Mouse (Mus musculus) forebrain, embryonic 16.5 days (tissue): Measurements from ENCODE around the gene Pole2. TPM values are rescaled to one million over a fixed set of nuclear protein-coding genes. Genes with fewer than 3 reads are reported as not detected.

ENCODE experiments used
- ATAC-seq: fragments of 200-750 bp; cut with Nextera tagmentation; 2 replicates; pipeline ENCODE4 v1.8.0; 2017; ENCODE audit warnings: mild to moderate bottlenecking, moderate library complexity
- H3K27ac ChIP-seq: fragments of 300-500 bp; sonication (generic); 2 replicates; pipeline ENCODE4 v1.5.1; 2014; ENCODE audit warnings: low read length, control low read depth
- H3K27me3 ChIP-seq: fragments of 300-500 bp; sonication (generic); replicated peaks from 2 replicates; pipeline ENCODE4 v1.6.1; 2014; ENCODE audit warnings: low read length; ENCODE audit not compliant: control insufficient read depth, insufficient read depth
- H3K36me3 ChIP-seq: fragments of 300-500 bp; sonication (generic); 2 replicates; pipeline ENCODE4 v1.6.1; 2014; ENCODE audit not compliant: control insufficient read depth, insufficient read depth
- H3K4me1 ChIP-seq: fragments of 300-500 bp; sonication (generic); replicated peaks from 2 replicates; pipeline ENCODE4 v1.6.1; 2014; ENCODE audit warnings: low read length; ENCODE audit not compliant: control insufficient read depth, insufficient read depth
- H3K4me2 ChIP-seq: fragments of 300-500 bp; sonication (generic); 2 replicates; pipeline ENCODE4 v1.6.1; 2014; ENCODE audit warnings: mild to moderate bottlenecking, low read length, control low read depth
- H3K4me3 ChIP-seq: fragments of 300-500 bp; sonication (generic); replicated peaks from 2 replicates; pipeline ENCODE4 v1.5.1; 2014; ENCODE audit warnings: mild to moderate bottlenecking, low read length, control low read depth
- H3K9ac ChIP-seq: fragments of 300-500 bp; sonication (generic); replicated peaks from 2 replicates; pipeline ENCODE4 v1.6.1; 2014; ENCODE audit warnings: low read depth, low read length, control low read depth
- H3K9me3 ChIP-seq: fragments of 300-500 bp; sonication (generic); 2 replicates; pipeline ENCODE4 v1.6.1; 2016; ENCODE audit warnings: low read length; ENCODE audit not compliant: control insufficient read depth
- WGBS: fragments of 180-500 bp; shearing (Covaris S2); extraction: QIAGEN DNeasy Blood & Tissue Kit; methylation state at CpG from one replicate; pipeline ENCODE4 v1.1.7; 2014; 5-methylcytosine and 5-hydroxymethylcytosine counted together
- polyA plus RNA-seq: library from polyadenylated mRNA; unstranded; fragments of >200 nt; fragmentation: Nextera tagmentation; extraction: Ambion mirVana; gene quantifications from 2 replicates; pipeline ENCODE4 v1.2.1, GENCODE M21; 2015

The Pole2 gene
- polyA plus RNA-seq, 1 experiment from 2014 or later = 7.2 TPM

DNA sequence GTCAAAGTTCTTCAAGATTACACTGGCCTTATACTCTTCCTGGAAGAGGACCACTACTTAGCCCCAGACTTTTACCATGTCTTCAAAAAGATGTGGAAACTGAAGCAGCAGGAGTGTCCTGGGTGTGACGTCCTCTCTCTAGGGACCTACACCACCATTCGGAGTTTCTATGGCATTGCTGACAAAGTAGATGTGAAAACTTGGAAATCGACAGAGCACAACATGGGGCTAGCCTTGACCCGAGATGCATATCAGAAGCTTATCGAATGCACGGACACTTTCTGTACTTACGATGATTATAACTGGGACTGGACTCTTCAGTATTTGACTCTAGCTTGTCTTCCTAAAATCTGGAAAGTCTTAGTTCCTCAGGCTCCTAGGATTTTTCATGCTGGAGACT lies 42.6 kb downstream of the Pole2 start:
- peaks cover 24% of the 10 kb centered on the region for H3K4me1 ChIP-seq
- H3K27me3 ChIP-seq = no peaks in the 10 kb centered on the region
- peak overlapping the region; percentile 94 for H3K4me3 ChIP-seq
- WGBS = 79% methylated on average over 7 of the region's 7 CpGs
- no peaks in the 10 kb centered on the region for H3K9me3 ChIP-seq
- no peak overlapping the region for H3K27ac ChIP-seq
- H3K4me2 ChIP-seq = peak overlapping the region; percentile 98
- peaks cover 6% of the 10 kb centered on the region; the same call in 1 of the 2 replicates for H3K36me3 ChIP-seq
- peak overlapping the region; percentile 94; the same call in 1 of the 2 replicates for H3K9ac ChIP-seq
- no peak for ATAC-seq

DNA sequence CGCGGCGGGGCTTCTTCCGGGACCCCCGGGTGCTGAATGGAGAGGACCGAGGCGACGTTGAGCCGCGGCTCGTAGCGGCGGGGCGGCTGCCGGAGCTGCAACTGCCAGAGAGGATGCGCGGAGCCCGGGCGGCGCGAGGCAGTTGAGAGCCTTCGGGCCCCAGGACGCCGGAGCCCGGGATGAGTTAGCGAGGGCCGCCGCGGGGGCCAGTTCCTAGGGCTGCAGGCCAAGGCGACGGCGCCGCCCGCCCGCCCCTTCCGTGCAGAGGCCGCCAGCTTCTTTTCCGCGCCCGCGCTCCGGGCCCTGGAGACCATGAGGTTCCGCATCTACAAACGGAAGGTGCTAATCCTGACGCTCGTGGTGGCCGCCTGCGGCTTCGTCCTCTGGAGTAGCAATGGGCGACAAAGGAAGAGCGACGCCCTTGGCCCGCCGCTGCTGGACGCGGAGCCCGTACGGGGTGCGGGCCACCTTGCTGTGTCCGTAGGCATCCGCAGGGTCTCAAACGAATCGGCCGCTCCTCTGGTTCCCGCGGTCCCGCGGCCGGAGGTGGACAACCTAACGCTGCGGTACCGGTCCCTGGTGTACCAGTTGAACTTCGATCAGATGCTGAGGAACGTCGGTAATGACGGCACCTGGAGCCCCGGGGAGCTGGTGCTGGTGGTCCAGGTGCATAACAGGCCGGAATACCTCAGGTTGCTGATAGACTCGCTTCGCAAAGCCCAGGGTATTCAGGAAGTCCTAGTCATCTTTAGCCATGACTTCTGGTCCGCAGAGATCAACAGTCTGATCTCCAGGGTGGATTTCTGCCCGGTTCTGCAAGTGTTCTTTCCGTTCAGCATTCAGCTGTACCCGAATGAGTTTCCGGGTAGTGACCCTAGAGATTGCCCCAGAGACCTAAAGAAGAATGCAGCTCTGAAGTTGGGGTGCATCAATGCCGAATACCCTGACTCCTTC lies 43.4 kb downstream of the Pole2 start:
- Histone ChIP-seq H3K9me3 (no peaks in the 10 kb centered on the region), H3K36me3 (peaks cover 6% of the 10 kb centered on the region; the same call in 1 of the 2 replicates), H3K27ac (peak overlapping the region; percentile 84), H3K4me1 (peaks cover 24% of the 10 kb centered on the region), H3K27me3 (no peaks in the 10 kb centered on the region), H3K4me2 (peak overlapping the region; percentile 98), H3K4me3 (peak overlapping the region; percentile 94), H3K9ac (peak overlapping the region; percentile 94)
- 2% methylated on average over 83 of the region's 86 CpGs for WGBS
- ATAC-seq = peak; percentile 69

DNA sequence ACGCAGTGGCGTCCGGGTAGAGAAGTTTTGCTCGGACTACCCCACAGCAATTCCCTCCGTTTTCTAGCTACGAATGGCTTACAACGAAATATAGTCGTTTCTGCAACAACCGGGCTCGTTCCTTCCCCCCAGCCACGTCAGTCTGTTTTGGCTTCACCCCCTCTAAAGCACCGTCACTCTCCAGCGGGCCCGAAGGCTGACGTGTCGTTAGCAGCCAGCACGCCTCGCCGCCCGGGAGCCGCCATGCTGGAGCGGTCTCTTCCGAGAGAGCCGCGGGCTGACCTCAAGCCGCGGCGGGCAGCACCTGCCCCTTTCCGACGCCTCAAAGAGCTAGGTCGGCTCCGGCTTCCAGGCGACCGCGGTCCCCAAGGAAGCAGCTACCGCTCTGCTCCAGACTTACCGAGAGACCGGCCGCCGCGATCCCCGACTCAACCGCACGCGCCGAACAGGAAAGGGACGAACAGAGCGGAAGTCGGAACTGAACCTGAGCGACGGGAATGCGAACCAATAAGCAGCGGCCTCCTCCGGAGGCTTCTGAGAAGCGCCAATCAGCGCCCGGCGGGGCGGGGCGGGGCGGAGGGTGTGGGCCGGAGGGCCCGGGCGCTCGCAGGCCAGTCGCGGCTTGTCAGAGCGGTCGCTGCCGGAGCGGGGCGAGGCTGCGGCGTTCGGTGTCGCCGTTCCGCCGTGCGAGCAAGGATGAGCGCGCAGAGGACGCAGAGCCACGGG lies 44.2 kb downstream of the Pole2 start, which contains the start of the genes Rpl36al and Mgat2:
Rpl36al (minus strand) TSS at position 501 of the 726 bp plus-strand sequence.
Mgat2 (plus strand) TSS at position 575 of the 726 bp plus-strand sequence.
- Histone ChIP-seq H3K36me3 (peaks cover 6% of the 10 kb centered on the region; the same call in 1 of the 2 replicates), H3K9me3 (no peaks in the 10 kb centered on the region), H3K9ac (peak within 1 kb of the TSS; percentile 94), H3K4me3 (peak within 1 kb of the TSS; percentile 94), H3K4me2 (peak within 1 kb of the TSS; percentile 98), H3K27me3 (no peaks in the 10 kb centered on the region), H3K27ac (peak within 1 kb of the TSS; percentile 84), H3K4me1 (peaks cover 24% of the 10 kb centered on the region)
- WGBS = under 1% methylated on average over 83 of the region's 84 CpGs
- peak; percentile 99 for ATAC-seq

DNA sequence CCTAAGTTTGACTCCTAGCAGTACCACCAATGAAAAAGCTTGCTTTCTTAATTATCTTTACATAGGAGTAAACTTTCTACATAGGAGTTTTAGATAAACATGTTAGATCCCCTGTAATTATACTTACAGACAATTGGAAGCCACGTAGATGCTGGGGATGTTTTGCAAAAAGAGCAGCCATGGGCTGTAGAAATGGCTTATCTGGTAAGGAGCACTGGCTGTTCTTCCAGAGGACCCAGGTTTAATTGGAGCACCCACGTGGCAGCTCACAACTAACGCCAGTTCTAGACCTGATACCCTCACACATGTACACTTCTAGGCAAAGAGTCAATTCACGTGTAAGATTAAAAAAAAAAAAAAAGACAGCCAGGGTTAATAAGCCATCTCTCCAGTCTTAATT lies 46.2 kb downstream of the Pole2 start:
- H3K27me3 ChIP-seq = no peaks in the 10 kb centered on the region
- WGBS = 86% methylated on average over 4 of the region's 4 CpGs
- H3K27ac ChIP-seq = no peak overlapping the region
- no peak overlapping the region for H3K9ac ChIP-seq
- ATAC-seq = no peak
- peaks cover 6% of the 10 kb centered on the region; the same call in 1 of the 2 replicates for H3K36me3 ChIP-seq
- no peaks in the 10 kb centered on the region for H3K9me3 ChIP-seq
- H3K4me1 ChIP-seq = peaks cover 18% of the 10 kb centered on the region
- no peak overlapping the region for H3K4me2 ChIP-seq
- no peak overlapping the region for H3K4me3 ChIP-seq

DNA sequence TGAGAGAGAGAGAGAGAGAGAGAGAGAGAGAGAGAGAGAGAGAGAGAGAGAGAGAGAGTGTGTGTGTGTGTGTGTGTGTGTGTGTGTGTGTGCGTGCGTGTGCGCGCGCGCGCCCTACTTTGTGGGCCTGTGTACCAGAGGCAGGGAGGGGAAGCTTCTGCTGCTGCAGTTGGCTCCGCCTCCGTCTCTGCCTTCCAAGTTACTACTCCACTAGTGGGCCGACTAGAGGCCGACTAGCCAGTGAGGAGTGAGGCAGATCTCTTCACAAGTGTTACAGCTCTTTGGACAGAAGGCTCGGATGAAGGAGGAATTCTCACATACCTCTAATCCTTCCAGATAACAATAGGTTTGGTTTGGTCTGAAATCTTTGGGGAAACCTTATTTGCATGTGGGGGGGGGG lies 48.6 kb downstream of the Pole2 start:
- WGBS = 76% methylated on average over 12 of the region's 12 CpGs
- H3K36me3 ChIP-seq = peaks cover 6% of the 10 kb centered on the region; the same call in 1 of the 2 replicates
- no peak overlapping the region for H3K4me3 ChIP-seq
- H3K9ac ChIP-seq = no peak overlapping the region
- H3K27me3 ChIP-seq = no peaks in the 10 kb centered on the region
- no peaks in the 10 kb centered on the region for H3K9me3 ChIP-seq
- ATAC-seq = no peak
- no peak overlapping the region for H3K4me2 ChIP-seq
- H3K4me1 ChIP-seq = peaks cover 6% of the 10 kb centered on the region
- H3K27ac ChIP-seq = no peak overlapping the region

- no peak overlapping the region for H3K4me3 ChIP-seq
- no peaks in the 10 kb centered on the region for H3K4me1 ChIP-seq
- ATAC-seq = no peak
- no peak overlapping the region for H3K4me2 ChIP-seq
- peaks cover 5% of the 10 kb centered on the region; the same call in 1 of the 2 replicates for H3K36me3 ChIP-seq
- H3K9me3 ChIP-seq = no peaks in the 10 kb centered on the region
- no peak overlapping the region for H3K27ac ChIP-seq
- no peaks in the 10 kb centered on the region for H3K27me3 ChIP-seq
- 71% methylated on average over 3 of the region's 3 CpGs for WGBS
- no peak overlapping the region for H3K9ac ChIP-seq
Observed at GRCm38 (mm10) chr12:69177526-69177925, 50.5 kb downstream of the Pole2 start.

DNA sequence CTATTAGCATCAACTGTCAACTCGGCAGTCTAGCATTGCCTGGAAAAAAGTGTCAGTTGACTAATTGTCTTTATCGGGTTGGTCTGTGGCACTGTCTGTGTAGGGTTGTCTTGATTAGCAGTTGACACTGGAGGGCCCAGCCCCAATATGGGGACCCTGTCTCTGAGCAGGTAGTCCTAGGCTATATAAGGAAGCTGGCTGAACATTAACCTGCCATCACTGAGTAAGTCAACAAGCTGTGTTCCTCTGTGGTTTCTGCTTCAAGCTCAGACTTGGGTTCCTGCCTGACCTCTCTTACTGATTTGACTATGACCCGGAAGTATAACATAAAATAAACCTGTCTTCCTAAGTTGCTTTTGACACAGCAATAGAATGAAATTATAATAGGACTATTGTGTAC lies 52.0 kb downstream of the Pole2 start:
- WGBS = 93% methylated on average over 3 of the region's 3 CpGs
- Histone ChIP-seq H3K9ac (no peak overlapping the region), H3K4me1 (no peaks in the 10 kb centered on the region), H3K27ac (no peak overlapping the region), H3K9me3 (no peaks in the 10 kb centered on the region), H3K4me3 (no peak overlapping the region), H3K4me2 (no peak overlapping the region), H3K36me3 (no peaks in the 10 kb centered on the region; the same call in 1 of the 2 replicates), H3K27me3 (no peaks in the 10 kb centered on the region)
- no peak for ATAC-seq

GRCm38 (mm10) chr12:69171307-69171706 lies 56.7 kb downstream of the Pole2 start:
- Histone ChIP-seq H3K4me3 (no peak overlapping the region), H3K9ac (no peak overlapping the region), H3K4me2 (no peak overlapping the region), H3K4me1 (peaks cover 10% of the 10 kb centered on the region), H3K9me3 (no peaks in the 10 kb centered on the region), H3K27ac (no peak overlapping the region), H3K36me3 (no peaks in the 10 kb centered on the region; the same call in 1 of the 2 replicates), H3K27me3 (no peaks in the 10 kb centered on the region)
- 95% methylated on average over 2 of the region's 2 CpGs for WGBS
- ATAC-seq = no peak
